Mouse (Mus musculus): ENCODE data around the gene Stoml3. TPM values are rescaled to one million over a fixed set of nuclear protein-coding genes. Genes with fewer than 3 reads are reported as not detected.

Stoml3 gene
- not detected for total RNA-seq (2023)

GRCm38 (mm10) chr3:53488353-53488752, at the start of gene Stoml3:
TSS of gene Stoml3 (plus strand) at chr3:53488653.

GRCm38 (mm10) chr3:53463046-53463764, 25.2 kb upstream of the Stoml3 start, which contains the start of the genes Nhlrc3 and Proser1:
TSS of gene Nhlrc3 (minus strand) at chr3:53463332.
TSS of gene Proser1 (plus strand) at chr3:53463666.

Other genes with a start within 250 kb of the Stoml3 start
- 10 to 100 TPM; 26.7 to 31.8 TPM for gene Nhlrc3, start 25.3 kb upstream of the Stoml3 start, total RNA-seq (2023)
- gene Proser1, start 25.0 kb upstream of the Stoml3 start, total RNA-seq (2023): 10 to 100 TPM; 40.6 to 42.8 TPM
- gene Frem2, start 168.7 kb downstream of the Stoml3 start, total RNA-seq (2023): not detected